Mouse (Mus musculus): ENCODE results near the gene Exoc3l4. TPM values are rescaled to one million over a fixed set of nuclear protein-coding genes. Genes with fewer than 3 reads are reported as not detected.
A peak's percentile ranks its signal among the peaks of the same experiment; 100 is the strongest.

Gene Exoc3l4
- polyA plus RNA-seq, 1 experiment: 0.25 TPM

- peaks cover 68% of the 10 kb centered on the region for H3K36me3 ChIP-seq (ENCODE audit: control insufficient read depth)
- H3K4me1 ChIP-seq (ENCODE audit: control insufficient read depth): peaks cover 85% of the 10 kb centered on the region
- H3K9me3 ChIP-seq (ENCODE audit: control insufficient read depth, low read length): no peaks in the 10 kb centered on the region; the same call in 1 of the 2 replicates
- TF ChIP-seq GATA1 (IDR thresholded peaks at IDR 0.05; ENCODE audit: low read length): no peak
- no peak for TF ChIP-seq TAL1 (IDR thresholded peaks at IDR 0.05; ENCODE audit: low read length)
- H3K4me3 ChIP-seq (replicated peaks): peak overlapping the region; percentile 81
- H3K27me3 ChIP-seq (ENCODE audit: control insufficient read depth): peaks cover 6% of the 10 kb centered on the region; the same call in 1 of the 2 replicates
Observed at GRCm38 (mm10) chr12:111445161-111445889, 28.5 kb downstream of the Exoc3l4 start.

DNA sequence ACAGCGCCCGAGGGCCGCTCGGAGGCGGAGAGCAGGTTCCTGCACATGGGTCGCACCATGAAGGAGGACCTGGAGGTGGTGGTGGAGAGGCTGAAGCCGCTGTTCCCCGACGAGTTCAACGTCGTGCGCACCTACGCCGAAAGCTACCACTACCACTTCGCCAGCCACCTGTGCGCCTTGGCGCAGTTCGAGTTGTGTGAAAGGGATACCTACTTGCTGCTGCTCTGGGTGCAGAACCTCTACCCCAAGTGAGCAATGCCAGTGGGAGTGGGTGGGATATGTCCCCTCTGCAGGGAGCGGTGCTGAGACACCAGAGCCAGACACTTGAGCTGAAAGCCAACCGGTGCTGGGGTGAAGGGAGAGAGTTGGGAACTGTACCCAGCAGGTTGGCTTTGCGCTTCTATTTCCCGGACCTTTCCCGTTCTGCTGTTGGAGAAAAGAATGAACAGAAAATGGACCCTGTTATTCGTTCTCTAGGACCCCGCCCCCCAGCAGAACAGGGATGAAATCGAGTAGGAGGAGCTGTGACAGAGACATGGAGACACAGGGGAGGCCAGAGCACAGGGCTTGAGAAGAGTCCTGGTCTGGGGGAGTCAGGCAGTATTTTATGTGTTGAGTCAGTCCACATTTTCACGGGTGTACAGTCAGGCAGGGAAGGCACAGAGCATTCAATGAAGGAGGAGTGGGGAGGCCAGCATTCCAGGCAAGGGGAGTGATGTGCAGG, 29.2 kb downstream of the Exoc3l4 start:
- peaks cover 84% of the 10 kb centered on the region for H3K4me1 ChIP-seq (ENCODE audit: control insufficient read depth)
- H3K4me3 ChIP-seq (replicated peaks): peak overlapping the region; percentile 81
- H3K9me3 ChIP-seq (ENCODE audit: control insufficient read depth, low read length): no peaks in the 10 kb centered on the region
- H3K36me3 ChIP-seq (ENCODE audit: control insufficient read depth): peaks cover 75% of the 10 kb centered on the region
- H3K27me3 ChIP-seq (ENCODE audit: control insufficient read depth): peaks cover 6% of the 10 kb centered on the region; the same call in 1 of the 2 replicates
- TF ChIP-seq GATA1 (IDR thresholded peaks at IDR 0.05; ENCODE audit: low read length) (no peak), TAL1 (IDR thresholded peaks at IDR 0.05; ENCODE audit: low read length) (no peak)

- H3K4me3 ChIP-seq (replicated peaks): peak overlapping the region; percentile 81
- H3K4me1 ChIP-seq (ENCODE audit: control insufficient read depth): peaks cover 80% of the 10 kb centered on the region
- peaks cover 82% of the 10 kb centered on the region for H3K36me3 ChIP-seq (ENCODE audit: control insufficient read depth)
- no peaks in the 10 kb centered on the region for H3K9me3 ChIP-seq (ENCODE audit: control insufficient read depth, low read length)
- no peak for TF ChIP-seq TAL1 (IDR thresholded peaks at IDR 0.05; ENCODE audit: low read length)
- TF ChIP-seq GATA1 (IDR thresholded peaks at IDR 0.05; ENCODE audit: low read length): no peak
- H3K27me3 ChIP-seq (ENCODE audit: control insufficient read depth): peaks cover 6% of the 10 kb centered on the region; the same call in 1 of the 2 replicates
Observed at GRCm38 (mm10) chr12:111446745-111447144, 29.9 kb downstream of the Exoc3l4 start.

GRCm38 (mm10) chr12:111447350-111447749, 30.5 kb downstream of the Exoc3l4 start:
- Histone ChIP-seq H3K27me3 (ENCODE audit: control insufficient read depth) (peaks cover 6% of the 10 kb centered on the region; the same call in 1 of the 2 replicates), H3K9me3 (ENCODE audit: control insufficient read depth, low read length) (no peaks in the 10 kb centered on the region), H3K4me3 (replicated peaks) (no peak overlapping the region), H3K4me1 (ENCODE audit: control insufficient read depth) (peaks cover 74% of the 10 kb centered on the region), H3K36me3 (ENCODE audit: control insufficient read depth) (peaks cover 88% of the 10 kb centered on the region)
- TF ChIP-seq GATA1 (IDR thresholded peaks at IDR 0.05; ENCODE audit: low read length) (no peak), TAL1 (IDR thresholded peaks at IDR 0.05; ENCODE audit: low read length) (no peak)

DNA sequence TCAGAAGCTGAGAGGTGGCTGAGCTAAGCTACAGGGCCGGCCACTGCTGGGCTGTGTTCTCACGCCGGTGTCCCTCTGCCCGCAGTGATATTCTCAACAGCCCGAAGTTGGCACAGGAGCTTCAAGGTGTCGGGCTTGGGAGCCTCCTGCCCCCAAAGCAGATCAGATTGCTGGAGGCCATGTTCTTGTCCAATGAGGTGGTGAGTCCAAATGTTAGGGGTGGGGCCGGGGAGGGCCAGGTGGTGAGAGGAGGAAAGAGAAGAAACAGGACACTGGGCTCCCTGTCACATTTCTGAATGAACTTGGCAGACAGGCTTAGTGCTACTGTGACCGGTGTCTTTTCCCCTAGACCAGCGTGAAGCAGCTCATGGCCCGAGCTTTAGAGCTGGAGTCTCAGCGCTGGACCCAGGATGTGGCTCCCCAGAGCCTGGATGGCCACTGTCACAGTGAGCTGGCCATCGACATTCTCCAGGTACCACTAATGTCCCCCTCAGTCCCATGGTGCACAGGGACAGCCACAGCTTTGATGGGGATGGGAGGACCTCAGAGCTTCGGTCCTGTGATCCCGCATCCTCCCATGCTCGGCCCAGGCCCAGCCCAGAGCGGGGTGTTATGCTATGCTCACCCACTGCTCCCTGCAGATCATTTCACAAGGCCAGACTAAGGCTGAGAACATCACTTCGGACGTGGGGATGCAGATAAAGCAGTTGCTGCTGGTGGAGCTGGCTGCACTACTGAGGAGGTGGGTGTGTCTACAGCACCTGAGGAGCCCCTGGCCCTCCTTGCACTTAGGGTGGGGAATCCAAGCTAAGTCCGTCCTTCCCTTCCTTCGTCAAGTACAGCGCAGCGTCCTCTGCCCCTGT, 31.3 kb downstream of the Exoc3l4 start:
- H3K4me1 ChIP-seq (ENCODE audit: control insufficient read depth): peaks cover 75% of the 10 kb centered on the region
- H3K36me3 ChIP-seq (ENCODE audit: control insufficient read depth): peaks cover 96% of the 10 kb centered on the region
- no peaks in the 10 kb centered on the region for H3K9me3 ChIP-seq (ENCODE audit: control insufficient read depth, low read length)
- no peak overlapping the region for H3K4me3 ChIP-seq (replicated peaks)
- TF ChIP-seq TAL1 (IDR thresholded peaks at IDR 0.05; ENCODE audit: low read length) (no peak), GATA1 (IDR thresholded peaks at IDR 0.05; ENCODE audit: low read length) (no peak)
- peaks cover 6% of the 10 kb centered on the region; the same call in 1 of the 2 replicates for H3K27me3 ChIP-seq (ENCODE audit: control insufficient read depth)

GRCm38 (mm10) chr12:111448931-111449705, 32.3 kb downstream of the Exoc3l4 start:
- peaks cover 100% of the 10 kb centered on the region for H3K36me3 ChIP-seq (ENCODE audit: control insufficient read depth)
- H3K4me3 ChIP-seq (replicated peaks): no peak overlapping the region
- no peaks in the 10 kb centered on the region for H3K9me3 ChIP-seq (ENCODE audit: control insufficient read depth, low read length)
- peaks cover 6% of the 10 kb centered on the region; the same call in 1 of the 2 replicates for H3K27me3 ChIP-seq (ENCODE audit: control insufficient read depth)
- peaks cover 74% of the 10 kb centered on the region for H3K4me1 ChIP-seq (ENCODE audit: control insufficient read depth)
- no peak for TF ChIP-seq GATA1 (IDR thresholded peaks at IDR 0.05; ENCODE audit: low read length)
- TF ChIP-seq TAL1 (IDR thresholded peaks at IDR 0.05; ENCODE audit: low read length): no peak

GRCm38 (mm10) chr12:111450359-111450758, 33.5 kb downstream of the Exoc3l4 start:
- Histone ChIP-seq H3K36me3 (ENCODE audit: control insufficient read depth) (peaks cover 100% of the 10 kb centered on the region), H3K9me3 (ENCODE audit: control insufficient read depth, low read length) (no peaks in the 10 kb centered on the region), H3K27me3 (ENCODE audit: control insufficient read depth) (peaks cover 3% of the 10 kb centered on the region; the same call in 1 of the 2 replicates), H3K4me1 (ENCODE audit: control insufficient read depth) (peaks cover 69% of the 10 kb centered on the region), H3K4me3 (replicated peaks) (no peak overlapping the region)
- TF ChIP-seq GATA1 (IDR thresholded peaks at IDR 0.05; ENCODE audit: low read length) (no peak), TAL1 (IDR thresholded peaks at IDR 0.05; ENCODE audit: low read length) (no peak)

DNA sequence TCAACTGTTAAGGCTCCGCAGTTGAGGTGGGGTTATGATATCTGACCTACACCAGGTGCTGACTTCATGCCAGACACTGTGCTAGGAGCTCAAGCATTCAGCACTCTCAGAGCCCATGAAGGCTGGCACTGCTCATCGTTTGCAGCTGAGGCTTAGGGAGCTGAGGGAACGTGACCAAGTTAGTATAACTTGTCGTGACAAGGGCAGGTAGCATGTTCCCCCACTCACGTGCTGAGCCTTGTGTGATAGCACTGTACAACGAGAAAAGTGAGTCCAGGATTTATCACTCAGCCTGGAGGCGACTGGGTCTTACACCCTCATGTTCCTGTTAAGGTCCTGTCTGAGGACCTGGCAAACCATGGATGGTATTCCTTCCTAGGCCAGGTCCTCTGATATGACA, 34.7 kb downstream of the Exoc3l4 start:
- H3K36me3 ChIP-seq (ENCODE audit: control insufficient read depth): peaks cover 94% of the 10 kb centered on the region
- peaks cover 60% of the 10 kb centered on the region for H3K4me1 ChIP-seq (ENCODE audit: control insufficient read depth)
- H3K27me3 ChIP-seq (ENCODE audit: control insufficient read depth): peaks cover 1% of the 10 kb centered on the region; the same call in 1 of the 2 replicates

More for the DNA sequence above, 34.7 kb downstream of the Exoc3l4 start:
- Histone ChIP-seq H3K9me3 (ENCODE audit: control insufficient read depth, low read length) (no peaks in the 10 kb centered on the region), H3K4me3 (replicated peaks) (no peak overlapping the region)
- no peak for TF ChIP-seq GATA1 (IDR thresholded peaks at IDR 0.05; ENCODE audit: low read length)
- no peak for TF ChIP-seq TAL1 (IDR thresholded peaks at IDR 0.05; ENCODE audit: low read length)

Measured in erythroblast, embryonic 14.5 days (primary cell).